Mouse (Mus musculus): Measurements from ENCODE around the gene Rinl. TPM values are rescaled to one million over a fixed set of nuclear protein-coding genes. Genes with fewer than 3 reads are reported as not detected.

Rinl gene
- polyA plus RNA-seq, 1 experiment from 2014 or later = 4.0 TPM

DNA sequence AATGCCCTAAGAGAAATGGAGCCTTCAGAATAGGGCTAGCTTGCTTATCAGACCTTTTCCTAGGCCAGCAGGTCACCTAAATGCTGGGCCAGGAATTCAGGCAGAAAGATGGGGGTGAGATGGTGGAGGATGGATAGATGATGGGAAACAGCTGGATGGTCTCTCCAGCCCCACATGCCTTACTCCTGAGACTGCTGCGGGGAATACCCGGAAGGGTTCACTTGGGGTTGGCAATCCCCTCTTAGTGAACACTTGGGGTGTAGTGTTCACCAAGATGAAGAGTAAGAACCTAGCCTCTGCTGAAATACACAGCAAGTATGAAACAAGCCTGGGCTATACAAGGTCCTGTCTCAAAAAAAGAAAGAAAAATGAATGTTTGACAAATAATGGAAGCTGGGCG is 466 bp downstream of the Rinl start:
- peaks cover 35% of the 10 kb centered on the region for H3K4me1 ChIP-seq (replicated peaks)
- H3K27me3 ChIP-seq (ENCODE audit: insufficient read depth, poor library complexity, severe bottlenecking) = no peaks in the 10 kb centered on the region
- H3K9me3 ChIP-seq = no peaks in the 10 kb centered on the region
- DNase-seq (ENCODE audit: low spot score) = no peak
- no peak overlapping the region for H3K27ac ChIP-seq
- H3K36me3 ChIP-seq = peaks cover 37% of the 10 kb centered on the region
- 81% methylated on average over 3 of the region's 3 CpGs for WGBS
- no peak overlapping the region for H3K4me3 ChIP-seq

DNA sequence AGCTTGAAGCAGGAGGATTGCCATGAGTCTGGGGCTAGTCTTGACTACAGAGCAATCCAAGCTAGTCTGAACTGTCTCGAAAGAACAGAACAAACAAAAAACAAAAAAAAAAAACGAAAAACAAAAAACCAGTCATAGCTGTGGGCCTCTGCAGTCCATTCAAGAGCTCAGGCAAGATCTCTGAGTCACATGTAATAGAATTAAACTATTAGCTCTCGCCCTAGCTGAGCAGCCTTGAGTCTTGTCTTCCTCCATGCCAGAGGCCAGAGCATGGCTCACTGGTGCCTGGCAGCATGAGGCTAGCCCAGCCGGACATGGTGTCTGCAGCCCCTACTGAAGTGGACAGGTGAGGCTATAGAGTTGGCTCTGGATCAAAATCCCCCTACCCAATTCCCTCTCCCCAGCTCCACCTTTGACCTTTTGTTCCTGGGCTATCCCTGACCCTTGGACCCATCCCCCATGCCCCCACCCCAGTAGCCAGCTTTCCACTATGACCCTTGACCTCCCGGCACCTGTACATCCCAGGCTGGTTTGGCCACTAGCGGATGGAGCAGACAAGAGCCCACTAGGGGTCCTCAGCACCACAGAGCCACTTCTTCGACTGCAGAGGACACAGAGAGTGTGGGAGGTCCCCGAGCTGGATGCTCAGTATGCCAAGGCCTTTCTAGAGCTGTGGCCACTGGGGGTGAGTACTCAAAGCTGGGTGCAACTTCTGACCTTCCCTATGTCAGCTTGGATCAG is 1.5 kb downstream of the Rinl start:
- no peaks in the 10 kb centered on the region for H3K9me3 ChIP-seq
- peaks cover 26% of the 10 kb centered on the region for H3K4me1 ChIP-seq (replicated peaks)

GRCm38 (mm10) chr7:28791706-28792105 is 2.9 kb downstream of the Rinl start:
- DNase-seq (ENCODE audit: low spot score) = no peak
- Histone ChIP-seq H3K4me3 (no peak overlapping the region), H3K27me3 (ENCODE audit: insufficient read depth, poor library complexity, severe bottlenecking) (peaks cover 9% of the 10 kb centered on the region; the same call in 1 of the 2 replicates), H3K9me3 (no peaks in the 10 kb centered on the region), H3K4me1 (replicated peaks) (peaks cover 34% of the 10 kb centered on the region), H3K27ac (no peak overlapping the region), H3K36me3 (peaks cover 14% of the 10 kb centered on the region; the same call in 1 of the 2 replicates)

More for the DNA sequence above, 1.5 kb downstream of the Rinl start:
- 48% methylated on average over 8 of the region's 8 CpGs for WGBS
- H3K4me3 ChIP-seq = no peak overlapping the region
- DNase-seq (ENCODE audit: low spot score) = peak; percentile 41
- 0 out of 2 replicates have a peak, but pooled peaks cover 5% of the 10 kb centered on the region for H3K27me3 ChIP-seq (ENCODE audit: insufficient read depth, poor library complexity, severe bottlenecking)
- peak overlapping the region; percentile 46; the same call in 1 of the 2 replicates for H3K27ac ChIP-seq
- peaks cover 28% of the 10 kb centered on the region for H3K36me3 ChIP-seq

GRCm38 (mm10) chr7:28792391-28793185 is 3.8 kb downstream of the Rinl start:
- Histone ChIP-seq H3K9me3 (no peaks in the 10 kb centered on the region), H3K36me3 (peaks cover 8% of the 10 kb centered on the region; the same call in 1 of the 2 replicates), H3K27ac (no peak overlapping the region), H3K4me3 (no peak overlapping the region), H3K27me3 (ENCODE audit: insufficient read depth, poor library complexity, severe bottlenecking) (peaks cover 9% of the 10 kb centered on the region; the same call in 1 of the 2 replicates), H3K4me1 (replicated peaks) (peaks cover 38% of the 10 kb centered on the region)
- DNase-seq (ENCODE audit: low spot score) = no peak
- WGBS = 80% methylated on average over 14 of the region's 14 CpGs

GRCm38 (mm10) chr7:28793834-28794233 is 5.1 kb downstream of the Rinl start:
- Histone ChIP-seq H3K27ac (no peak overlapping the region), H3K27me3 (ENCODE audit: insufficient read depth, poor library complexity, severe bottlenecking) (peaks cover 9% of the 10 kb centered on the region; the same call in 1 of the 2 replicates), H3K9me3 (no peaks in the 10 kb centered on the region), H3K36me3 (no peaks in the 10 kb centered on the region), H3K4me1 (replicated peaks) (peaks cover 37% of the 10 kb centered on the region), H3K4me3 (no peak overlapping the region)
- WGBS = 37% methylated on average over 2 of the region's 2 CpGs
- DNase-seq (ENCODE audit: low spot score) = no peak

DNA sequence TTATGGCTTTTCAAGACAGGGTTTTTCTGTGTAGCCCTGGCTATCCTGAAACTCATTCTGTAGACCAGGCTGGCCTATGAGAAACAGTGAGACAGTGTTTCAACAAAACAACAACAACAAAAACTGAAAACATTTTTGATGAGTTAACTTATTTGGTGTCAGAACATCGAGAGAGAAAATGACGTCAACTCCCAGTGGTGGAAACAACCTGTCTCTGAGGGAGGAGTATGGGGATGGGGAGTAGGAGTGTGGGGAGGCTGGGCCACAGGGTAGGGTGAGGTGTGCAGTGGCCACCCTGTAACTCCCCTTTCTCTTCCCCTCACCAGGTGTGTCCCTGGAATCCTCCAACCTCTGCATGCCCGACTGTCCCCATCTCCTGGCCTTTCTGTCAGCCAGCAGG is 5.7 kb downstream of the Rinl start:
- Histone ChIP-seq H3K9me3 (no peaks in the 10 kb centered on the region), H3K27ac (no peak overlapping the region), H3K36me3 (no peaks in the 10 kb centered on the region), H3K27me3 (ENCODE audit: insufficient read depth, poor library complexity, severe bottlenecking) (peaks cover 9% of the 10 kb centered on the region; the same call in 1 of the 2 replicates), H3K4me3 (no peak overlapping the region), H3K4me1 (replicated peaks) (peaks cover 31% of the 10 kb centered on the region)
- no peak for DNase-seq (ENCODE audit: low spot score)
- WGBS = 86% methylated on average over 3 of the region's 3 CpGs

DNA sequence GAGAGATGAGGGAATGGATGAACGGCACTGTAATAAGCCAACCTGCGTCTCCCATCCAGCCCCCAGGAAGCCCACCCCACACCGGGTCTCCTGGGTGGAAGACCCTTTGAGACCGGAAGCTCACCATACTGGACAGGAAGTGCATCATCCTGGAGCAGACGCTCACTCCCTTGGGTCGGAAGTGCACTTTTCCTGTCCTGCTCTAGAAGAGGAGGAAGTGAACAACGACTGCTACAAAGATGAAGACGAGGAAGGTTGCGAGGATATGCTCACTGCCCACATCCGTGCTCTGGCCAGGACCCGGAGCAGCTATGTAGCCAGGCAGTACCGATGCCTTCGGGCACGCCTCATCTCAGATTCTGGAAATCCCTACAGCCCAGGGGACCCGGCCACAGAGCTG is 7.1 kb downstream of the Rinl start:
- Histone ChIP-seq H3K4me1 (replicated peaks) (peaks cover 17% of the 10 kb centered on the region), H3K4me3 (peak overlapping the region; percentile 44; the same call in 1 of the 2 replicates), H3K9me3 (no peaks in the 10 kb centered on the region), H3K27ac (peak overlapping the region; percentile 84), H3K27me3 (ENCODE audit: insufficient read depth, poor library complexity, severe bottlenecking) (peaks cover 9% of the 10 kb centered on the region; the same call in 1 of the 2 replicates), H3K36me3 (no peaks in the 10 kb centered on the region)
- no peak for DNase-seq (ENCODE audit: low spot score)
- 81% methylated on average over 15 of the region's 15 CpGs for WGBS

DNA sequence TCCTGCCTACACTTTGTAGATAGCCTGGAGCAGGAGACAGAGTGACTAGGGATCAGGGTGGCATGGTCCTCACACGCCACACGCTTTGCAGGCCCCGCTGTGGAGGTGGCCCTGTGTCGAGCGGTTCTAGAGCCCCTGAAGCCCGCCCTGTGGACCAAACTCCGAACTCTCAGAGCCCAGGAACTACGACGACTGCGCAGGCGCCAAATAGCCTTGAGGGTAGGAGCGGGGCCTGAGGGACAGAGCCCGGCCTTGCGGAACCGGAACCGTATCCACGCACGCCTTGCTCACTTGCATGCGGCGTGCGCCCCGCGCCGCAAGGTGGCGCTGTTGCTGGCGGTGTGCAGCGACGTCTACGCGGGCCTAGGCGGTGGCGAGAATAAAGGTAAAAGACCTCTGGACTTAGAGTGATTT is 7.8 kb downstream of the Rinl start:
- H3K9me3 ChIP-seq = no peaks in the 10 kb centered on the region
- H3K4me3 ChIP-seq = peak overlapping the region; percentile 44
- DNase-seq (ENCODE audit: low spot score) = peak; percentile 74
- H3K27ac ChIP-seq = peak overlapping the region; percentile 84
- no peaks in the 10 kb centered on the region for H3K36me3 ChIP-seq
- H3K4me1 ChIP-seq (replicated peaks) = peaks cover 18% of the 10 kb centered on the region
- peaks cover 9% of the 10 kb centered on the region; the same call in 1 of the 2 replicates for H3K27me3 ChIP-seq (ENCODE audit: insufficient read depth, poor library complexity, severe bottlenecking)
- WGBS = 19% methylated on average over 32 of the region's 32 CpGs

- no peak for DNase-seq (ENCODE audit: low spot score)
- H3K27ac ChIP-seq = no peak overlapping the region
- WGBS = 92% methylated on average over 9 of the region's 9 CpGs
- no peaks in the 10 kb centered on the region for H3K9me3 ChIP-seq
- H3K4me1 ChIP-seq (replicated peaks) = peaks cover 41% of the 10 kb centered on the region
- H3K36me3 ChIP-seq = no peaks in the 10 kb centered on the region
- no peak overlapping the region for H3K4me3 ChIP-seq
- peaks cover 6% of the 10 kb centered on the region; the same call in 1 of the 2 replicates for H3K27me3 ChIP-seq (ENCODE audit: insufficient read depth, poor library complexity, severe bottlenecking)
Measured at GRCm38 (mm10) chr7:28799994-28800393, 11.2 kb downstream of the Rinl start.

DNA sequence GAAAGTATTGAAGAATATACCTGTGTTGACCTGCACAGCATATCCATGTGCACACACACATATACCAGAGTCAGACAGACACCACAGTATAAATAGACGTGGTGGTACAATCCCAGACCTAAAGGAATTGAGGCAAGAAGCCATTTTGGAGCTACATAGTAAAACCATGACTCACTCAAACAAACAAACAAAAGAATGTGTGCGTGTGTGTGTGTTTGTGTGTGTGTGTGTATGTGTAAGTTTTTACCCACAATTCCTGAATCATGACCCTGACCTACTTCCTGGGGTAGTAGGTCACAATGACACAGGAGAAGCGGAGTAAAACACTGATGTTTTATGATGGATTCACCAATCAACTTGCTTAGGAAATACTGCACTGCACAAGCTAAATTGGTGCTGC is 12.7 kb downstream of the Rinl start:
- WGBS = 78% methylated on average over 3 of the region's 3 CpGs
- Histone ChIP-seq H3K9me3 (no peaks in the 10 kb centered on the region), H3K27ac (peak overlapping the region; percentile 87), H3K27me3 (ENCODE audit: insufficient read depth, poor library complexity, severe bottlenecking) (no peaks in the 10 kb centered on the region), H3K4me1 (replicated peaks) (peaks cover 49% of the 10 kb centered on the region), H3K4me3 (no peak overlapping the region), H3K36me3 (no peaks in the 10 kb centered on the region)
- no peak for DNase-seq (ENCODE audit: low spot score)

DNA sequence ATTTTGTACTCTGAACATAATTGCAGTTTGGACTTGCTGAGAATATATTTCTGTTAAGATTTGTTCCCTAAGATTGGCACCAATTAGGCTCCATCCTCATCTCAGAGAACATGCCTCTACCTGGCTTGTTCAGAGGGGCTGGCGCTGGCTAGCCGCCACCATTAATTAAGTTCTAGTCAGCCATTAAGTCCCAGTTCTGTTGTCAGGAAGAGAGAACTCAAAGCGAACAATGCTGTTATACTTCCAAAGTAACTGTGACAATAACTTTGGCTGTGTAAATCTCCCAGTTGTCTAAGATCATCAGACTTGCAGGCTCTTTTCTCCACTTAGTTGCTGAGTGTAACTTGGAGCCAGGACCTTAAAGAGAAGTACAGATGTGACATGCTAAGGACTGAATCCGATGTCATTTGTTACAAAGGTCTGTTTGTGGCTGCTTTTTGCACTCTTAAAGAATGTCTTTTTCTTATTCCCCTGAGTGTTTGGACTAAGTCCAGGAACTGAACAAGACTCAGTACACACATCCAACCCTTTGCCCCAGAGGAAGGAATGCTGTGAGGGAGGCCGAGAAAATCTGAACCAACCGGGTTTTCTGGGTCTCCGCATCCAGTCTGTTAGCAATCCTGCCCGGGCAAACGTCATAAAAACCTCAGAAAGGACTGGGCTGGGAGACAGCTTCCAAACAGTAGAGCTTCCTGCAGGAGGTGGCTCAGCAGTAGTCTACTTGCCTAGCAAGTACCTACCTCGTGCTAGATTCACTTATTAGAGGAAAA is 13.3 kb downstream of the Rinl start:
- Histone ChIP-seq H3K9me3 (no peaks in the 10 kb centered on the region), H3K27ac (peak overlapping the region; percentile 87), H3K27me3 (ENCODE audit: insufficient read depth, poor library complexity, severe bottlenecking) (no peaks in the 10 kb centered on the region), H3K4me1 (replicated peaks) (peaks cover 43% of the 10 kb centered on the region), H3K36me3 (no peaks in the 10 kb centered on the region), H3K4me3 (0 out of 2 replicates have a peak overlapping the region, but pooled peaks have one; percentile 28)
- DNase-seq (ENCODE audit: low spot score) = peak; percentile 46
- WGBS = 32% methylated on average over 10 of the region's 10 CpGs

DNA sequence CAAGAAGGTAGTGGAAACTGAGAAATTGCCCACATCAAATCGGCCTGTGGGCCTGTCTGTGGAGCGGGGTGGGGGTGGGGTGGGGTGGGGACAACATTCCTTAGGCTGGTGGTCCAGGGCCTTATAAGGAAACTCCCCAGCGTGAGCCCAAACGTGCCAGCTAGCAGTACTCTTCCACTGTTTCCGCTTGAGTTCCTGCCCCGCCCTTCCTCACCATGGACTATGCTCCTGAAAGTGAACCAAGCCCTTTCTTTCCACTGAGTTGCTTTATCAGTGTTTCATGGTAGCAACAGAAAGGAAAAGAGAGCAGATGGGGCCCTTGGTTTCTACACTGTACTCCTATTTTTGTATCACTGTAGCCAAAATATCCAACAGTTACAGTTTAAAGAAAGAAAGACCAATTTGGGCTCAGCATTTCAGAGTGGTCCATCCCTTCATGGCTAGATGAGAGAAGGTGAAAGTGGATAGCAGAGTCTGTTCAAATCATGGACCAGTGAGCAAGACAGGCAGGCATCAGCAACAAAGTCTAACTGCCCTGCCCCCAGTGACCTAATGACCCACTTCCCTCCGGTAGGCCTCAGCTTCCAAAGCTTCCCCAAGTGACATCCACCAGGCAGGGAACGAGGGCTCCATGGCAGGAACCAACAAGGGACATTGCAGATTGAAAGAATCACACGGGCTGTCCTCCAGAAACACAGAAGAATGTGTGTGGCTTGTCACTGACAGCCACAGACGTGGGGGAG is 14.2 kb downstream of the Rinl start:
- Histone ChIP-seq H3K27ac (peak overlapping the region; percentile 87), H3K36me3 (no peaks in the 10 kb centered on the region), H3K4me1 (replicated peaks) (peaks cover 49% of the 10 kb centered on the region), H3K4me3 (peak overlapping the region; percentile 28), H3K27me3 (ENCODE audit: insufficient read depth, poor library complexity, severe bottlenecking) (no peaks in the 10 kb centered on the region), H3K9me3 (no peaks in the 10 kb centered on the region)
- peak; percentile 60 for DNase-seq (ENCODE audit: low spot score)
- WGBS = 2% methylated on average over 10 of the region's 10 CpGs

Data from hindbrain, embryonic 10.5 days (tissue).